Mouse (Mus musculus): Measurements from ENCODE around the gene Specc1.

GRCm38 (mm10) chr11:62243871-62244270 lies 287.3 kb downstream of the Specc1 start:
- TF ChIP-seq CTCF (IDR thresholded peaks at IDR 0.05; ENCODE audit: borderline replicate concordance, insufficient read depth, low read depth, low read length) (no peak), POLR2A (IDR thresholded peaks at IDR 0.05; ENCODE audit: borderline replicate concordance, insufficient read depth, low read length) (no peak)
